Mouse (Mus musculus) thymus, adult 2 months (tissue): Measurements from ENCODE around the gene Nfia.

ENCODE experiments used
- CTCF ChIP-seq: fragments of 200-500 bp; IDR thresholded peaks from 2 replicates; pipeline ENCODE4 v1.5.1; 2012; ENCODE audit warnings: mild to moderate bottlenecking, control low read depth, low read length, moderate library complexity, borderline replicate concordance; ENCODE audit not compliant: control insufficient read depth, poor library complexity, insufficient read depth; ENCODE audit errors: extremely low read depth
- POLR2A ChIP-seq: fragments of 200-500 bp; IDR thresholded peaks from 2 replicates; pipeline ENCODE4 v1.6.1; 2012; ENCODE audit warnings: mild to moderate bottlenecking, low read length, control low read depth, moderate library complexity; ENCODE audit not compliant: control insufficient read depth, poor library complexity, insufficient read depth; ENCODE audit errors: extremely low read depth

- no peak for TF ChIP-seq POLR2A
- TF ChIP-seq CTCF, result no peak
Observed at GRCm38 (mm10) chr4:97816001-97816400, 43.5 kb downstream of the Nfia start.
